Mouse (Mus musculus) c-Kit-positive CD71-positive TER-119-negative erythroid progenitor cells, embryonic 14.5 days (primary cell): ENCODE data around the gene Rsad1.

Experiments used
- DNase-seq: peaks from one replicate; pipeline ENCODE4 v3.0.0-alpha.2; 2013; ENCODE audit warnings: low read depth

Gene Rsad1

DNA sequence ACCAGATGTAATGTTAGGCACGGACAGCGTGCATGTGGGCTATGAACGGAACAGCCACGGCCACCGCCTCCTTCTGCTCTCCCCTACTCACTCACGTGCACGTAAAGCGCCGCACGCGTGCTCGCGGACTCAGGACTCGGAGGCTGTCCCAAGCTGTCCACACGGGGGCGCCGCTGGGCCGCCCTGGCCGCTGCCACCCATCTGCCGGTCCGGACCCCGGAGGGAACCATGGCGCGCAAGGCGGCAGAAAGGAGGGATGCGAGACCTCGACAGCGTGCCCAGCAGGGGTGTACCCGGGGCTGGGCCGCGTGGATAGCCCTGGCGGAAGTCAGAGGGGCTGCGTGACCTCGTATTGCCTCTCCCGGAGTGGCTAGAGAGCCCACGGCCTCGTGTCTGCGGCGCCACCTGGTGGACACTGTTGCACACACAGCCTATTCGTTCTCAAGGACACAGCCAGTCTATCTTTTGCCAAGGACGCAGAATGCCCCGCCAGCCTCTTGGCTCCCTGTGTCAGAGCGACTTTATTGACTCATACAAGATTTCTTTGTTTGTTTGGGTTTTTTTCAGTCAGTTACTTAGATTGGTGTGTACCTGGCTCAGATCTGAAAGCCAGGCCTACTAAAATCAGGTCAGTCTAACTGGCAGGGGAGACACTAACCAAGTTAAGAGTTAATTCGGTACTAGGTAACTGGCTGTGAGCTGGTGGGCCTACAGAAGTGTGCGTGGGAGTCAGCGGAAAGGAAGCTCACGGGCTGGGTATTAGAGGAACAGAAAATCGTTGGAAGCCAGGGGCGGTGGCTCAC, at the start of gene Rsad1:
Gene Rsad1, minus strand, starts transcription at position 368 of the 803 bp plus-strand sequence.
- peak; percentile 77 for DNase-seq

DNA sequence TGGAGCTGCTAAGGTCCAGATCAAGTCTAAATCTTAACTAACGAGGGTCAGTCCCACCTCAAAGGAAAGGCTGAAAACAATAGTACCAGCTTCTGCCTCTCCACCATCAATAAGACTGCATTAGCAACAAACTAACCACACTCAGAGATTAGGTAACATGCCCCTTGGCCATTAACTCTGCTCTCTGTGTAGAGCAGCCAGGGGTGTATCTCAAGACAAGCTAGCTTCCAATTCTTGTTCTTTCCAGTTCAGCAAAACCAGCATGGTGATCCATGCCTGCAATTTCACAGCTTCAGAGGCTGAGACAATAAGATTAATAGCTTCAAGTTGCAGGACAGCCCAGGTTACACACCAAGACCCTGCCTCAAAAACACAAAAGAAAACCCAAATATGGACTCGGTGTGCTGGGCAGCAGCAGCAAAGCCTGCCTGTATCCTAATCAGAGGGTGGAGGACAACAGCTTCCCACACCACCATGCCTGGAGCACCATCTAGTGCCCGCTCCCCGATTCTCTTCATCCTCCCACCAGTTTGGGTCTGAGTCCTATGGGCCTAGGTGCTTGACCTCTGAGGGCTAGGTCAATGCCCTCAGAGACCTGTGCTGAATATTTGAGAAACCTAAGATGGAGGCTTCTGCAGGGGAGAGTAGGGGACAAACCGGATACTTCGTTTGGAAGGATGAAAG, 49.5 kb upstream of the Rsad1 start:
- DNase-seq = no peak

GRCm38 (mm10) chr11:94597319-94597718, 48.3 kb upstream of the Rsad1 start:
- DNase-seq = no peak

GRCm38 (mm10) chr11:94596311-94596852, 47.3 kb upstream of the Rsad1 start:
- peak; percentile 51 for DNase-seq

DNA sequence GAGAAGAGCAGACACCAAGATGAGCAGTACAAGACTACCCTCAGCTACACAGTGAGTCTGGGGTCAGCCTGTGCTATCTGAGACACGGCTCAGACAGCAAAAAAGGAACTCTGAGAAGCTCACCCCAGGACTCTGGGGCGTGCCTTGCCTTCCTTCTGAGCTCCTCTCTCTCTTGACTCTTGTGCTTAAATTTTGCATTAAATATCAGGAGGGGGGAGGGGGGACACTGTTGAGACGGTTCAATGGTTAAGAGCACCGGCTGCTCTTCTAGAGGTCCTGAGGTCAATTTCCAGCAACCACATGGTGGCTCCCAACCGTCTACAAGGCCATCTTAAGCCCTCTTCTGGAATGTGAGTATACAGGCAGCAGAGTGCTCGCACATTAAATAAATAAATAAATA, 38.5 kb upstream of the Rsad1 start:
- DNase-seq = no peak

DNA sequence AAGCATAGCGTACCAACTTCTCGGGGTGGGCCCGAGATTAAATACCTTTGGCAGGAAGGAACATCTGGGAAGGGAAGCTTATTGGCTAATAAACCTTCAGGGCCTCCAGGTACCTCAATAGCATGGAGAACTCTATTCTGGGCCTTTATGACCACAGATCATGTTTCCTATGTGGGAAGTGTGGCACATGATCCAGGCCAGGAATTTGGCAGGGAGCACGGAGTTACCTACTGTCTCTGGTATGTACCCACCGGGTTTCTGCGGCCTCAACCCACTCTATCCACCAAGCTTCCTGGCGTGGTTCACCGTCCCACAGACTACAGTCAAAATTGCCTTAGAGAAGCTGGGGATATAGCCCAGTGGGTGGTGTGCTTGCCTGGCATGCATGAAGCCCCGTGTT, 36.0 kb upstream of the Rsad1 start:
- no peak for DNase-seq

DNA sequence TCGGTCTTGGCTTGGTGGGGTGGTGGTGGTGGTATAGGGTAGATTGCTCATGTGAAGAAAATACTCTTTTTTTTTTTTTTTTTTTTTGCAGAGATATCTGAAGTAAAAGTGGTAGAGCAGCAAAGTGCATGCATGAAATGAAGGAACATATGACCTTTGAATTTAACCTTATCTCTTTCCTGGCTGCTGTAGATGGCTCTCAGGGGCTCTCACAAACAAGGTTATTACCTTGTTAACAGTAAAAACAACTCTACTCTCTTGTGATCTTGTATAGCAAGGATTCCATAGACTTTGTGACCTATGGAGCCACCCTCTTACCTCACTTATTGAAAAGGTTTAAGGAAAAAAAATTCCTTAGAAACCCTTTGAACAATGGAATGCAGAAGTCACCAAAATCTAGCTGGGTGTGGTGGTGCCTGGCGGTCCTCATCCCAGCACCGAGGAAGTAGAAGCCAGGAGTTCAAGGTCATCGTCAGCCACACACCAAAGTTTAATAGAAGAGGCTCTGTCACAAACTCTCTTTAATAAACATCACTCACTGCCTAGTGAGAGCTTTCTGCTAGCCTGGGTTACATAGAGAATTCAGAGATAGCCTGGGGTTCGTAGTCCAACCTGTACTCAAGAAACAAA, 31.2 kb upstream of the Rsad1 start:
- no peak for DNase-seq

DNA sequence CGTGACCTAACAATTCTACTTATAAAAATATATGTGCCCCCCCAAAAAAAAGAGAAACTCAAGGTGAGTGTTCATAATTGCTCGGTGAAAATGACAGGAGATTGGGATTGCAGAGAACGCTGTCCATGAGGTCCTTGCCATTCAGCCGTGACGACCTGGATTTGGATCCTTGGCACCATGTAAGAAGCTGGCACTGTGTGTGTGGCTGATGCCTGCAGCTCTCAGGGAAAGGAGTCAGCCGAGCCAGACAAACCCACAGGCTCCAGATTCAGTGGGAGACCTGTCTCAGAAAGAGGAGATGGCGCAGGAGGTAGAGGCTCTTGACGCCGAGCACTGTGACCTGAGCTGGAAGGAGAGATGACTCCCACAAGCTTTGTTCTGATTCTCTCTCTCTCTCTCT, 27.3 kb upstream of the Rsad1 start:
- DNase-seq = no peak

GRCm38 (mm10) chr11:94575036-94575435, 26.0 kb upstream of the Rsad1 start:
- no peak for DNase-seq

- no peak for DNase-seq
These were observed 25.5 kb upstream of the Rsad1 start for GRCm38 (mm10) chr11:94574560-94574959.

DNA sequence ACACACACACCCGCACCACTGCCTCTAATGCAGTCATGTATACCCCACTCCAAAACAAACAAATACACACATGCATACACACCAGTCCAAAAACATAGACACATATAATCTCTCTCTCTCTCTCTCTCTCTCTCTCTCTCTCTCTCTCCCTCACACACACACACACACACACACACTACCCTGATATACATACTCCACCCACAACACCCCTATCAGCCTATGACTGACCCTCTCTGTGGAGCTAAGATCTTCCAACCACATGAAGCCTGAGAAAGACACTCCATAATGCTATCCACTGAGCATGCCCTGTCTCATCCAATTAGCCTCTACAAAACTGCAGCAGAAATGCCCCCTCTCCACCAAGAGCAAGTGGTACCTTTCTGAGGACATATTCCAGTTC, 22.8 kb upstream of the Rsad1 start:
- DNase-seq = no peak

GRCm38 (mm10) chr11:94570612-94571011, 21.6 kb upstream of the Rsad1 start:
- no peak for DNase-seq

DNA sequence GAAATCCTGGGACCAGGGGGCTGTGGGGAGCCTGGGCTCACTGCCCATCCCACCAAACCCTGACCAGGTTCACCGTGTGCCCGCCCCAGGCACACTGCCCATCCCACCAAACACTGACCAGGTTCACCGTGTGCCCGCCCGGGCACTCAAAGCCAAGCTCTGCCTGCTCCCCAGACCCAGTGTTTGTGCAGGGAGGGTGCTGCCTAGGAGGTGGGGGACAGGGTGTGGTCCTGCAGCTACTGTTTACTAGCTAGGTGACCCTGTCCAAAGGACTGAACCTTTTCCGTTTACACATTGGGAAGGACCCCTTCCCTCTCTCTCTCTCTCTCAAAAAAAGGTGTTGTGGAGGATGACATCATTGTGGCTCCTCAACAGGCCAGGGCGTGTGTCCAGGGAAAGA, 18.3 kb upstream of the Rsad1 start:
- no peak for DNase-seq

- DNase-seq = no peak
These were observed 17.5 kb upstream of the Rsad1 start for GRCm38 (mm10) chr11:94566534-94566933.

DNA sequence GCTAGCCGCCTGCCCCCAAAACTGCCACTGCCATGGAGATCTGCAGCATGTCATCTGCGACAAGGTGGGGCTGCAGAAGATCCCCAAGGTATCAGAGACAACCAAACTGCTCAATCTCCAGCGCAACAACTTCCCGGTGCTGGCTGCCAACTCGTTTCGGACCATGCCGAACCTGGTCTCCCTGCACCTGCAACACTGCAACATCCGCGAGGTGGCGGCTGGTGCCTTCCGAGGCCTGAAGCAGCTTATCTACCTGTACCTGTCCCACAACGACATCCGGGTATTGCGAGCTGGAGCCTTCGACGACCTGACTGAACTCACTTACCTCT, 16.1 kb upstream of the Rsad1 start:
- no peak for DNase-seq

DNA sequence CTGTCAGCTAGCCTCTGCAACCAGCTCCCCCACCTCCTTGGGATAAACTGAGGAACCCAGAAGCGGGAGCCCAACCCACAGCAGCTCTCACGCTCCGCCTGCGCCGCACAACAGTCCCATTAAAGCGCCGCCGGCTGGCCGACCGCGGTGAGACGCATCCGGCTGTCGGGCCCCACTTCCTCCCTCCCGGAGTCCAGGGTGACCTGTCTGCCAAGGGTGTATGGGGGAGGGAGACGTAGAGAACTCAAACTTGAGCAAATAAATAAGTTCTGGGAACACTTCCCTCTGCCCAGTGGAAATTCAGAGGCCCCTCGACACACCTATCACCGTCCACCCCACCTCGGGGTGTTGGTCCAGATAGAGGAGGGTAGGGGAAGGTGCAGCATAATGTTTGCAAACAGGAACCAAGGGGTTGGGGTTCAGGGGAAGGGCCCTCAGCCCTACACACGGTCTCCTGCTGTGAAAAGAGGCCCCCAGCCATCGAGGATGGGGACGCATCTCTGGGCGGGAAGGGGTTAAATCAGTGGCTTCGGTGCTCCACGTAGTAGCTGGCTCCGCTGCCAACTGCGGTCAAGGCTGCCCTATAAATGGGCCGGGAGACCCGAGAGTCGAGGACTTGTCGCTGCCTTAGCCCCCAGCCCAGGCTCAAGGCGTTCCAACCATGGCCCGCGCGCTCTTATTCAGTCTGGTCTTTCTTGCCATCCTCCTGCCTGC, 15.5 kb upstream of the Rsad1 start, which contains the start of gene Chad:
Gene Chad, plus strand, starts transcription at position 611 of the 714 bp plus-strand sequence.
- no peak for DNase-seq

DNA sequence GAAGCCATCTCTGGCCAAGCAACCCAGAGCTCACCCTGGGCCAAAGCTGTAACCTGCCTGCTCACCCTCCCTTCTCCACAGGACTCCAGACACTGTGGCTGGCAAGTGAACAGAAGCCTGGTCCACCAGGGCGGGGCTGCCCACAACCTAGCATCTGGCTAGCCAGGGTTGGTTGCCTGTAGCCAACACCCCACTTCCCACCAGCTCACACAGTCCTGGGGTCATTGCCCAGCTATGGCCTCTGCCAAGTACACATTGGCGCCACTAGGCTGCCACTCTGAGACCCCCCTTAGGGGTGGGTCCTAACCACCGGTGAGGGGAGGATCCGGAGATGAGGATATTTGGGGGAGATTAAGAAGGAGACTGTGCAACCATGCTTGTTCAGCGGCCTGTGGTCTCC, 14.8 kb upstream of the Rsad1 start:
- no peak for DNase-seq

DNA sequence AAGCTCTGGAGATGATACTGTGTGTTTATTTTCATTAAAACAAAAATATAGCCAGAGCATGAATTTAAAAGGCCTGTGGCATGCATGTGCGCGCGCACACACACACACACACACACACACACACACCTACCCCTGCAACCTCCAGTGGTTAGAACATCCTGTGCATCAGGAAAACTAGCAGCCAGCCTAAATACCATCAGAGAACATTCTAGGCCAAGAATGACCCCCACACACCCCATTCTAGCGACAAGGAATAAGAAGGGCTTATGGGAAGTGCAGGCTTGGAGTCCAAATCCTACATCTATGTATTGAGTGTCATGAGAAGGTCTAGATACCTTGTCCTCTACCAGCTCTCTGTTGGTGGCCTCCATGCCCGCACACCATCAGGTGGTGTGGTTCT, 14.3 kb upstream of the Rsad1 start:
- DNase-seq = no peak

- no peak for DNase-seq
These were observed 9.2 kb upstream of the Rsad1 start for GRCm38 (mm10) chr11:94558226-94558625.

GRCm38 (mm10) chr11:94550442-94550744, 1.3 kb upstream of the Rsad1 start:
- no peak for DNase-seq

DNA sequence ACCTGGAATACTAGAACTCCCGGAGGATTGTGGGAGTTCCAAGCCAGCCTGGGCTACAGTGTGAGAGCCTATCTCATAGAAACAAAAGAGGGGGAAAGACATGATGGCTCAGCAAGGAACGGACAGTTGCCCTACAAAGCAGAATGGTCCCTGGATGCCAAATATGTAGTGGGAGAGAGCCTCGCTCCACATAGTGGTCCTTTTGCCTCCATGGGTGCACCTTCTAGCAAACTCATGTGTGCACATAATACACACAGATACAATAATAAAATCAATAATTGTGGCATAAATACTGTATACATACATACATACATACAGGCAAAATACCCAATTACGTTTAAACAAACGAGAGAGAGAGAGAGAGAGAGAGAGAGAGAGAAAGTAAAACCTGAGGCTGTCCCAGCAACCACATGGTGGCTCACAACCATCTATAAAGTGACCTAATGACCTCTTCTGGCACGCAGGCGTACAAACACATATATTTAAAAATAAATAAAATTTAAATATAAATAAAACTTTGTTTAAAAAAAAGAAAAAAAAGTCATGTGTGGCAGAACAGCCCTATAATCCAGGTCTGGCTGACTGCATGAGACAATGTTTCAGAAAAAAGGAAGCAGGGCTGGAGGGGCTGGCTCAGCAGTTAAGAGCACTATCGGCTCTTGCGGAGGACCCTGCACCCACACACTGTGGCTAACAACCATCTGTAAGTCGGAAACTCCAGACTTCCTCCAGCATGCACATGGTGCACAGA, 811 bp upstream of the Rsad1 start:
- DNase-seq = no peak
